Mouse (Mus musculus) heart, embryonic 15.5 days (tissue): ENCODE measurements around the gene Igfbp2. TPM values are rescaled to one million over a fixed set of nuclear protein-coding genes. Genes with fewer than 3 reads are reported as not detected.

Source experiments
- ATAC-seq: fragments of 200-750 bp; cut with Nextera tagmentation; replicated peaks from 2 replicates; pipeline ENCODE4 v1.8.0; 2017; ENCODE audit warnings: low read depth, moderate TSS enrichment; ENCODE audit not compliant: insufficient number of reproducible peaks, insufficient read depth, low FRiP score
- H3K27ac ChIP-seq: fragments of 300-500 bp; sonication (generic); 2 replicates; pipeline ENCODE4 v1.5.1; 2015; ENCODE audit warnings: mild to moderate bottlenecking, inconsistent platforms
- H3K27me3 ChIP-seq: fragments of 300-500 bp; sonication (generic); 2 replicates; pipeline ENCODE4 v1.6.1; 2015; ENCODE audit warnings: inconsistent platforms
- H3K36me3 ChIP-seq: fragments of 300-500 bp; sonication (generic); 2 replicates; pipeline ENCODE4 v1.6.1; 2015; ENCODE audit warnings: mild to moderate bottlenecking, inconsistent platforms
- H3K4me1 ChIP-seq: fragments of 300-500 bp; sonication (generic); replicated peaks from 2 replicates; pipeline ENCODE4 v1.6.1; 2015; ENCODE audit warnings: inconsistent platforms
- H3K4me2 ChIP-seq: fragments of 300-500 bp; sonication (generic); 2 replicates; pipeline ENCODE4 v1.6.1; 2015; ENCODE audit warnings: inconsistent platforms, mild to moderate bottlenecking, moderate library complexity
- H3K4me3 ChIP-seq: fragments of 300-500 bp; sonication (generic); 2 replicates; pipeline ENCODE4 v1.5.1; 2015; ENCODE audit warnings: mild to moderate bottlenecking, inconsistent platforms
- H3K9ac ChIP-seq: fragments of 300-500 bp; sonication (generic); 2 replicates; pipeline ENCODE4 v1.6.1; 2015; ENCODE audit warnings: mild to moderate bottlenecking, inconsistent platforms
- H3K9me3 ChIP-seq: fragments of 300-500 bp; sonication (generic); replicated peaks from 2 replicates; pipeline ENCODE4 v1.6.1; 2016; ENCODE audit warnings: inconsistent platforms
- WGBS: fragments of 180-500 bp; shearing (Covaris S2); methylation state at CpG from one replicate; pipeline ENCODE4 v1.1.7; 2015; ENCODE audit warnings: mixed read lengths; 5-methylcytosine and 5-hydroxymethylcytosine counted together
- polyA plus RNA-seq: library from polyadenylated mRNA; unstranded; fragments of >200 nt; fragmentation: Nextera tagmentation; extraction: Ambion mirVana; gene quantifications from 2 replicates; pipeline ENCODE4 v1.2.1, GENCODE M21; 2015

Gene Igfbp2
- polyA plus RNA-seq, 1 experiment from 2014 or later, result 44.4 TPM

DNA sequence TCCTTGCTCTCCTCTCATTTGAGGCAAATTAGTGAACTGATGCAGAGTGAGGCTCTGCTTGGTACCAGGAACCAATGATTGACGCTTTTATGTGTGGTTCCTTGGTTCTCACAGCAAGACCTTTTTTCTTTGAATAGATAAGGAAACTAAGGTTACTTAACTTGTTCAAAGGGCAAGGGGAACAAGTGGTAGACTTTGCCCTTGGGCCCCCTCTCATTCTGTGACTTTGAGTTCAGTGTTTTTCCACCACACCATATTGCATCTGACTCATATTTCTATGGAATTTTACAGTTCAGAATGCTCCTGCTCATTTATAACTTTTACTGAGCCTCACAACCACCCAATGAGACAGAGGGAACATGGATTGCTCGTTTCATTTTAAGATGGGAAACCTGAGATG lies 71.5 kb downstream of the Igfbp2 start:
- no peak for ATAC-seq
- no peak overlapping the region for H3K4me3 ChIP-seq
- no peak overlapping the region for H3K9ac ChIP-seq
- no peak overlapping the region for H3K27ac ChIP-seq
- H3K27me3 ChIP-seq, result no peaks in the 10 kb centered on the region
- H3K4me1 ChIP-seq, result no peaks in the 10 kb centered on the region
- H3K36me3 ChIP-seq, result no peaks in the 10 kb centered on the region
- no peaks in the 10 kb centered on the region for H3K9me3 ChIP-seq
- WGBS, result 68% methylated on average over 2 of the region's 2 CpGs
- no peak overlapping the region for H3K4me2 ChIP-seq

Other genes starting within 250 kb of the Igfbp2 start
- 16.6 and 19.5 TPM in 2 replicates for gene Smarcal1, start 241.3 kb upstream of the Igfbp2 start, polyA plus RNA-seq
- not detected in 2 replicates for gene Ankar, start 123.9 kb upstream of the Igfbp2 start, polyA plus RNA-seq
- gene Rpl37a, start 113.2 kb upstream of the Igfbp2 start, polyA plus RNA-seq, result 860 and 1,102 TPM in 2 replicates
- gene Igfbp5, start 50.4 kb downstream of the Igfbp2 start, polyA plus RNA-seq, result 79.0 and 101 TPM in 2 replicates
- not detected in 2 replicates for gene Tnp1, start 191.4 kb downstream of the Igfbp2 start, polyA plus RNA-seq